ENCODE assay signal across 8 mouse cellular contexts in the genomic region with DNA sequence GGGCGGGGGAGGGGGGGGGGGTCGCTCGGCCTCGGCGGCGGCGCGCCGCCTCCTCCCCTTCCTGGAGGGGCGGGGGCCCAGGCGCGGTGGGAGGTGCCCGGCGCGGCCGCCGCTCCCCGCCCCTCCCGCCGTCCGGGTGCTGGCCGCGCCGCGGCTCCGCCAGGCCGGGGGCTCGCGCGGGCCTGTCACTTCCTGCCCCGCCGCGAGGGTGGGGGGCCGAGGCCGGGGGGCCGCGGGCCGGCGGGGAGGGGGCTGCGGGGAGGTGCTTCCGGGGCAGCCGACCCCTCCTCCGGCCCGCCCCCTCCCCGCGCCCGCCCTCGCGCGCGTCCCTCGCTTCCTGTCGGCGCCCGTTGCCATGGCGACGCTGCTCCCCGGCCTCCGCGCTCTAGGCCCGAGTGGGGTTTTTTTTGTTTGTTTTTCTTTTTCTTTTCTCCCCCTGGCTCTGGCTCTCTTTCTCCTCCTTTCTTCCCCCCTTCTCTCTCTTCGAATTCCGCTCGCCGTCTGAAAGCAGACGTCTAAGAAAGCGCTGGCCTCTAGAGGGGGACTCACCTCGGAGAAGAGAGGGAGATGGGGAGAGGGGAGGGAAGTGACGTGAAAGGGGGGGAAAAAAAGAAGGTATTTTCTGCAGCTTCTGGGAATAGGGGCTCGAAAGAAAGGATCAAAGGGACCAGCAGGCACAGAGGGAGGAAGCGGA. TPM values are rescaled to one million over a fixed set of nuclear protein-coding genes. Genes with fewer than 3 reads are reported as not detected.
DNase-seq lines count a peak whose midpoint lies in the region; ATAC-seq and TF ChIP-seq lines count a peak whose summit lies in the region.

No protein-coding gene starts in this region.

- peak overlapping the region; percentile 79 for H3K4me2 ChIP-seq in hindbrain, embryonic 13.5 days

- in situ Hi-C loops in Patski (cut with MboI; ENCODE audit: low pct_unique_long_range_greater_than_20kb) = no loop called here

- H3K27ac ChIP-seq in hindbrain, embryonic 13.5 days = peak overlapping the region; percentile 98

- H3K9ac ChIP-seq in hindbrain, embryonic 13.5 days = peak overlapping the region; percentile 85

- H3K27me3 ChIP-seq in Patski = no peaks in the 10 kb centered on the region
- H3K27me3 ChIP-seq in hindbrain, embryonic 13.5 days = no peaks in the 10 kb centered on the region

- under 1% methylated on average over 33 of the region's 71 CpGs for WGBS in hindbrain, embryonic 13.5 days

- H3K4me3 ChIP-seq in hindbrain, embryonic 13.5 days = peak overlapping the region; percentile 69

- no peaks in the 10 kb centered on the region for H3K9me3 ChIP-seq in hindbrain, embryonic 13.5 days

- peak; percentile 42 for DNase-seq in Patski (ENCODE audit: low read depth, low spot score)
- peak; percentile 82 for DNase-seq in cerebellum, adult 9-11 months
- peak; percentile 50 to 68 for DNase-seq in frontal cortex, postnatal 14 days (ENCODE audit: low spot score in 2 of 2)
- peak; percentile 67 to 86 for DNase-seq in layer of hippocampus, postnatal 25 days (ENCODE audit: extremely low spot score in 1 of 2, low spot score in 1 of 2)
- peak; percentile 79 for DNase-seq in lung, postnatal 25 days (ENCODE audit: low spot score)
- DNase-seq in retina, embryonic 14.5 days (ENCODE audit: low spot score) = peak; percentile 90
- peak; percentile 87 to 90 for DNase-seq in thymus, postnatal 36 days

- CTCF ChIA-PET in Patski (lab: Charles Lee) = no interaction called here

- H3K4me1 ChIP-seq in hindbrain, embryonic 13.5 days (replicated peaks) = peaks cover 27% of the 10 kb centered on the region

- peaks cover 11% of the 10 kb centered on the region for H3K36me3 ChIP-seq in hindbrain, embryonic 13.5 days

- no peak for TF ChIP-seq CTCF in Patski (IDR thresholded peaks at IDR 0.05)

- POLR2A ChIA-PET in Patski (lab: Charles Lee) = no interaction called here

- peak; percentile 81 for ATAC-seq in Patski
- ATAC-seq in hindbrain, embryonic 13.5 days (ENCODE audit: low FRiP score) = peak; percentile 92

RNA-seq across cellular contexts. Expression of gene Phc1, which starts 0.6 kb away (rescaled TPM):
- 41.7 TPM for polyA plus RNA-seq in Patski (2021)
- 32.9 and 35.5 TPM in 2 replicates for polyA plus RNA-seq in hindbrain, embryonic 13.5 days (2015; fragmentation: Nextera tagmentation; extraction: Ambion mirVana)
- total RNA-seq in layer of hippocampus, postnatal 25 days (2021) = 10 to 100 TPM; 58.4 to 68.5 TPM

RNA-seq across cellular contexts. Expression of gene M6pr, which starts 31.3 kb away (rescaled TPM):
- 187 TPM for polyA plus RNA-seq in Patski (2021)
- 58.2 and 60.1 TPM in 2 replicates for polyA plus RNA-seq in hindbrain, embryonic 13.5 days (2015; fragmentation: Nextera tagmentation; extraction: Ambion mirVana)
- total RNA-seq in layer of hippocampus, postnatal 25 days (2021) = 10 to 100 TPM; 67.1 to 73.0 TPM

RNA-seq across cellular contexts. Expression of gene Klrg1, which starts 57.1 kb away (rescaled TPM):
- polyA plus RNA-seq in Patski (2021) = not detected
- polyA plus RNA-seq in hindbrain, embryonic 13.5 days (2015; fragmentation: Nextera tagmentation; extraction: Ambion mirVana) = 0.69 and 0.76 TPM in 2 replicates
- total RNA-seq in layer of hippocampus, postnatal 25 days (2021) = under 1 TPM; 0.42 to 0.69 TPM

Comparison
In these comparisons a context has a peak if more than half of its experiments do, and no peak if none do; other contexts are left out.
1. Peak in every context shown above with its lines: DNase-seq, ATAC-seq, H3K4me3 ChIP-seq and H3K27ac ChIP-seq.